Mouse (Mus musculus): ENCODE results near the gene Rnf187.

The Rnf187 gene

DNA sequence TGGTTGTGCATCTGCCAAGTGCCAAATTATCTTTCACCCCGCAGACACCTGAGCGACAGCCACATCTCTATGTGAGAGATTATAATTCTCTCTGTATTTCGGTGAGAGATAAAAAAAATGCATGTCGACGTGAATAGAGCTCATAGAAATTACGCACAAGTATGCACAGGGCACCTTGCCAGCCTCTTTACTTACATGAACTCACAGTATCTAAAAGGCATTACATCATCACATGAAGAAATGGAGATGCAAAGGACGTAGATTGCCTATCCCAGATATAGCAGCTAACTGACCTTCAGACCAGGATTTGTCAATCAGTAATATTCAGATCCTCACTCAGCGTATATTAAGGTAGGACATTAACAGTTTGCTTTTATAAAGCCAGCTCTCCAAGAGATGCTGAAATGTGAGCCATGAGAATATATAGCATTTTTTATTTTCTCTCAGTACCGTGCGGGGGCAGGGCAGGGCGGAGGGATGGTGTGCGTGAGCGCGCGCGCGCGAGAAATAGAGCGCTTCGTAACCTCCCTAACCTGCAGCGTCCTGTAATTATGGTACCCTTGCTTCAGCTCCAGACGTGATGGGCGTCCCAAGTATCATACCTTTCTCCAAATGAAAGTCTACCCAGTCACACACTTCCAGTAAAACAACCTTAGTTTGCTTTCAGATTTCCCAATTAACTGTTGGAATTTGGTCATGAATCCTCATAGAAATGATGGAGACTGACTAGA, 9.2 kb upstream of the Rnf187 start:
- peak; percentile 65 to 75 for DNase-seq (ENCODE audit: low spot score in 2 of 2)

DNA sequence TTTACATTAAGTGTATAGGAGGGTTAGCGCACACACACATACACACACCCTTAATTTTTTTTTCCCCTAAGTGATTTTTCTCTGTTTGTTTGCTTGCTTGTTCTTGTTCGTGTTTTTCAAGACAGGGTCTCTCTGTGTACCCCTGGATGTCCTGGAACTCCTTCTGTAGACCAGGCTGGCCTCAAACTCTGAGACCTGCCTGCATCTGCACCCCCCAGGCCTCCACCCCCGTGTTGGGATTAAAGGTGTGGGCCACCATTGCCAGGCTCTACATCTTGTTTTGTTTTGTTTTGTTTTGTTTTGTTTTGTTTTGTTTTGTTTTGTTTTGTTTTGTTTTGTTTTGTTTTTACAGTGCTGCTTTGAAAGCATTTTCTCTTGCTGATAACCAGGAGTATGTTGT, 8.6 kb upstream of the Rnf187 start:
- no peak for DNase-seq (ENCODE audit: low spot score in 2 of 2)

DNA sequence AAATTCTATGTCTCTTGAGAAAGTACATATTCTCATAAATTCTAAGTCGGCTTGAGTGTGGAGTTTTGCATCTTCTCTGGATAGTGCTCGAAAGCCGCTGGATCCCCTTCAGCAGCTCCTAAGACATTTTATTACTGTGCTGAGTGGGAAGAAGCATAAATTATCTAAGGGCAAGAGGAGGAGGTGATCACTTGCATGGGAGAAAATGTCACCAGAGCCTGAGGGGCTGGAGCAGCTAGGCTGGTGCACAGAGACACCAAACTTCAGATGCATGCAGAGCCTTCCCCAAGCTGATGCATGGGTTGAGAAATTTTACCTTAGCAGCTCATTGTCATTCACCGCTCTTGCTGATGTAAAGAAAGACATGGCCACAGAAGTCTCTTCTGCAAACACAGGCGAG, 5.4 kb upstream of the Rnf187 start:
- DNase-seq (ENCODE audit: low spot score in 2 of 2): no peak

DNA sequence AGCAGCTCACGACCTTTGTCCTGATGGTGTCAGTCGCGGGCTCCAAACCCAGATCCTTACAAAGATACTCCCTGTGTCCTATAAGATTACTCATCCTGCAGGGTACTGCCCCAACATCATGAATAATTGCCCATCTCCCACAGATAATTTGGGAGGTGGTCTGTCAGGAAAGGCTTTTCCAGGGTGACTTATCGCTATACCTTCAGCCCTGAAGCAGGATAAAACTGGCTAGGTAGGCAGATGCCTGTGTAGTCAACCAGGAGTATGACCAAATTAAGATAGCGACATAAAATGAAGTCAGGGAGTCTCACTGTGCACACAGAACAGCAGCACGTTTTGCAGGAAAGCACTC, 348 bp upstream of the Rnf187 start:
- no peak for DNase-seq (ENCODE audit: low spot score in 2 of 2)

DNA sequence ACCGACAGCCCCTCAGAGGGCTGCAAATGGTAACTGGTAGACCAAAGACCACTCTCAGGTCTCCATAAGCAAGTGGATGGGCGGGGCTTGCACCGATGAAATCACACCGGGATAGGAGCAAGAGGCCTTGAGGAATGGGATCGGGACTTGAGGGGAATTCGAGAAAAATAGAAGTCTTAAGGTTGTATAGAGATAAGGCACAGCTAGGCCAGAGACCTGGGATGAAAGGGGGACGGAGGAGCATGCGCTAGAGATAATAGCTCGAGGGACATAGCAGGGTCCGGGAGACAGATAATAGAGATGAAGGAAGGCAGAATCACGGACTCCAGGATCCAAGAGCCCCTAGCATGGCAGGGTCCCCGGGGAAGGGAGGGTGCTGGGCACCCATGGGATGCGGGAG, 807 bp downstream of the Rnf187 start:
- DNase-seq (ENCODE audit: low spot score in 2 of 2): no peak

DNA sequence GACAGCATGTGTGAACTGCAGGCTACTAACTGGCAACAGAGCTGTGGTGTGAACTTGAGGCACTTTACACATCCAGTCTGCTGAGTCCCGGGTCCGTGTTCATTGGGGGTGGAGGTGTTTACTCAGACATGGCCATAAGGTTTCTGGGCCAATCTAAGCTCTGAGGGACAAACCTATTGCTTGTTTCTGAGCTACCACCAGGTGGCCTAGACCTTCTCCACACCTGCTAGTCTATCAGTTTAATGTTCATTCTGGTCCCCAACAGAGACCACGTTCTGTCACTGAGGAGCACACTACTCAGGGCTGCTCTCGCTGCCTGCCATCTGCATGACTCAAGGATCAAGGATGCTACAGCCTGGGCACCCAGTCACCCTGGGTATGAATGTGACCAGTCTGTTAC, 7.1 kb downstream of the Rnf187 start:
- DNase-seq (ENCODE audit: low spot score in 2 of 2): no peak

DNA sequence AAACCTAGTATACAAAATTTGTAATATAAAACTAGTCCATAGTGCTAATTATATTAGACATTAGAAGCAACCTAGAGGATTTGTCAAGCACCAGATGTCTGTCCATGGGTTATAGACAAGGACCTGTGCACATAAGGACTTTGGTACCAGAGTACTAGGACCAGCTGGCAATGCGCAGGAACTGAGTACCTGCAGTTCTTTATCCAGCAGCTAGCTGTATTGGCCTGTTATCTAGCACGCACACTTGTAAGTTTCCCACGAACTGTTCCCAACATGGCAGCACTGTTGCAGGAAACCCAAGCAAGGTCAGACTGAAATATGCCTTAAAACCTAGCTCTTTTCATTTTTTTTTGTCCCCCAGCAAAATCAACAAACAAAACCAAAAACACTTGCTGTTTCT, 8.5 kb downstream of the Rnf187 start:
- DNase-seq (ENCODE audit: low spot score in 2 of 2): no peak

DNA sequence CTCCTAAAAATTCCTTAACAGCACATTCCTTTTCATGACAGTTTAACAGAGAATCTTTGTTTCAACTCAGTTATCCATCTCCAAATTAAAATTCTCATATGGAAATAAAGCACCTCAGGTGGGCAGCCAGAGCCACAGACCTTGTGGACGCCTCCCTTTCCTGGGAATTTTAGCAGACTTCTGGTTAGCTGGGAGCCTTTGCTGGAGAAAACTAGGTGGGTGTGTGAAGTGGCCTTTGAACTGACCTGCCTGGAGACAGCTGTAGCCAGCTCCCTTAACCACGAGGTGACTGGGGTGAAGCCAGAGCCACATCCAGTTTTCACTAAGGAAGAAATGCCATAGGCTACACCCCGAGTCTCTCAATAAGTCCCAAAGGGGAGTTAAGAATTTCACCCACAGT, 9.1 kb downstream of the Rnf187 start:
- DNase-seq (ENCODE audit: low spot score in 2 of 2): no peak

DNA sequence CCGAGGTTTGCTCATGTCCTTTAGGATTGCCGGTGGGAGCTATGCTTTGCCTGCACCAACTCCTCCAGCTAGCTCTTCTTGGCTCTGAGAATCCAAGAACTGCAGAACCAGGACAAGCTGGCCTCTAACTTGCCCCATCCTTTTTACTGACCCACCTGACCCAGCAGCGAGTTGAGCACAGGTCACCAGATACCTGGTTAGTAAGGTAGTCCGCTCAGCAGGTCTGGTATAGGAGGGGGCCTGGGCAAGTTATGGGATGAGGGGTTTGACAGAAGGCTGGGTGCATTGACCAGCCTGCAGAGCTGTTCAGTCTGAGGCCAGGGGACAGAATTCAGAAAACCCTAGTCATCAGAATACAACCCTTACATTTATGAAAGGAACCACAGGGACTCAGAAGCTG, 9.7 kb downstream of the Rnf187 start:
- no peak for DNase-seq (ENCODE audit: low spot score in 2 of 2)

DNA sequence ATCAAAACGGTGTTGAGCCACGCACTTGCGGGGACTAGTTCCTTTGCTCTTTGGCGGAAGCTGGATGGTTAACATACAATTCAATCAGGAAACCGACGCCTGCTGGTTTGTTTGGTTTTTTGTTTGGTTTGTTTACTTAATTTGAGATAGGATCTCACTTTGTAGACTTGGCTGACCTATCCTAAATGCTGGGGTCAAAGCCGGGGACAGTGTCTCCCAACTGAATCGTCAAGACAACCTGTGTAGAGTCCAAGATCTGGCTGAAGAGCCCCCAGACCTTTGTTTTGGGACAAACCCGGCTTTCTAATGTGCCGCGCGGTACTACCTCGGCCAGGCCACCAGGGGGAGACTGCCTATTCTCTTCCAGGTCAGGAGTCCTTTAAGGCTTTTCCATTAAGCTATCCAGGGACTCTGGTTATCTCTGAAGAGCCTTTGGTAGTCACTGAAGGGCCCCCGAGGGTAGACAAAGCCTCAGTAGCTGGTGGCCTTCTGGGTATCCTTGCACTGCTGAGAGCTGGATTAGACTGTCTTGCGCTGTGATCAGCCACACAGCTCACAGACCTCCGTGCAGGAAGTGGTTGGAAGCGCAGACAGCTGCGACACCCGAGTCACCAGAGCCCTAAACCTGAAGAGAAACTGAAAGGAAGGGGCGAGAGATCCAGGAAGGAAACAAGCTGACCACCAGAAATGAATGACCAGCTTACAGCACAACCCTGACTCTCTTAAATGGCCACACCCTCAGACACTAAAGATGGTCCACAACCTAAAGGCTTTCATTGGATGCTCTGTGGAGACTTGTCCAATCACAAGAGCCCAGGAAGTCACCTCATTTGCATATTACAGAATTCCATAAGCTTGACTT, 10.7 kb downstream of the Rnf187 start:
- no peak for DNase-seq (ENCODE audit: low spot score in 2 of 2)

DNA sequence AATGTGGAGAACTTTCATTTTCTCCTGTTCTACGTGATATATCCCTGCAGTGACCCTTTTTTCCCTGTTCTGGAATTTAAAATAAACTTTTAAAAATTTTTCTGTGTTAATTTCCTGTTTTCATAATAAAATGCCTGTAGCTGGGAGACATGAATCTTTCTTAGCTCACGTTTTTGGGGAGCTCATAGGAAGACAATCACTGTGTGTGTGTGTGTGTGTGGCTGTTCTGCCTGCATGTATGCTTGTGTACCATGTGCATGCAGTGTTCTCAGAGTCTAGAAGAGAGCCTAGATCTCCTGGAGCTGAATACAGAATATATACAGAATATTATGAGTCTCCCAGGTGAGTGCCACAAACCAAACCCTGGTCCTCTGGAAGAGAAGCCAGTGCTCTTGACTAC, 11.7 kb downstream of the Rnf187 start:
- DNase-seq (ENCODE audit: low spot score in 2 of 2): no peak

DNA sequence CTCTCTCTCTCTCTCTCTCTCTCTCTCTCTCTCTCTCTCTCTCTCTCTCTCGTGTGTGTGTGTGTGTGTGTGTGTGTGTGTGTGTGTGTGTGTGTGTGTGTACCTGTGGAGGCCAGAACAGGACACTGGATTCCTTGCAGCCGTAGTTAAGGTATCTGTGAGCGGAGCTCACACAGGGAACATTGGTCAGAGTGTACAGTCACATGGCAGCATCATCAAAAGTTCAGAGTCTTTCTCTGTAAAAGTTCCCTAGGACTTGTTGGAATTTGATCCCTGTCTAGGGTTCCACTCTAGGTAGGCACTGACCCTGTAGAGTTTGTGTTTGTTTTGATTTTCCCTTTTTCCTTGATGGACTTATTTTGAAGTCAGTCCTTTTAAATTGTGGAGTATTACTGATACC, 12.1 kb downstream of the Rnf187 start:
- DNase-seq (ENCODE audit: low spot score in 2 of 2): no peak

DNA sequence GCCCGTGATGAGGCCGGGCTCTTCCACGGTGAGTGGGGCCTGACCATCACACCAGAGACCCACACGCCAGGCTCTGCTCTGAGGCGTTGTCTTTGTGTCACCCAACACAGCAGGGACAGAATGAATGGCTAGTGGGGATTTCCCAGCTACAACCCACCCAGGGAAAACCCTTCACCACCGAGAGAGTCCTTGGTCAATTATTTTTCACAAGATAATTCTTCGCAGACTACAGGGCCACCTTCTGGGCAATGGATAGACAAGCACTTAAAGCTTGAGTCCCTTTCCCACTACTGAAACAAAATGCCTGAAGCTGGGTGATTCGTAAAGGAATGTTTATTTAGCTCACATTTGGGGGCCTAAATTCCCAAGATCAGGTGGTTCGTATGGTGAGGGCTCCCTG, 16.3 kb downstream of the Rnf187 start:
- no peak for DNase-seq (ENCODE audit: low spot score in 2 of 2)

DNA sequence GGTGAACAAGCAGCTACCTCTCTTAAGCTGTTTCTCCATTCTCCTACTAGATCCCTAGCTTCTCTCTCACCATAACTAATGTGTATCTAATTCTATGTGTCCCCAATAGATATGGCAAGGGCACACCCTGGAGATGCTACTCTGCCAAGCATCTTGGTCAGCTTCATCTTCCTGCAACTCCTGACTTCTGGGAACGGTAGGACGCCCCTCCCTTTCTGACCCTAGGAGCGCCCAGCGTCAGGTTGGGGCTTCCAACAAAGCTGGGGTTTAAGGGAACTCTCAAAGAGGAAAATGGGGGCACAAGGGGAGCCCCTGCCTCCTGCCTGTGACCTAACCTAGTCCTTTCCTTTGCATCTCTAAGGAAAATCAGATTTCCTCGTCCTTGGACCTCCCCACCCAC, 20.0 kb downstream of the Rnf187 start:
- no peak for DNase-seq (ENCODE audit: low spot score in 2 of 2)

DNA sequence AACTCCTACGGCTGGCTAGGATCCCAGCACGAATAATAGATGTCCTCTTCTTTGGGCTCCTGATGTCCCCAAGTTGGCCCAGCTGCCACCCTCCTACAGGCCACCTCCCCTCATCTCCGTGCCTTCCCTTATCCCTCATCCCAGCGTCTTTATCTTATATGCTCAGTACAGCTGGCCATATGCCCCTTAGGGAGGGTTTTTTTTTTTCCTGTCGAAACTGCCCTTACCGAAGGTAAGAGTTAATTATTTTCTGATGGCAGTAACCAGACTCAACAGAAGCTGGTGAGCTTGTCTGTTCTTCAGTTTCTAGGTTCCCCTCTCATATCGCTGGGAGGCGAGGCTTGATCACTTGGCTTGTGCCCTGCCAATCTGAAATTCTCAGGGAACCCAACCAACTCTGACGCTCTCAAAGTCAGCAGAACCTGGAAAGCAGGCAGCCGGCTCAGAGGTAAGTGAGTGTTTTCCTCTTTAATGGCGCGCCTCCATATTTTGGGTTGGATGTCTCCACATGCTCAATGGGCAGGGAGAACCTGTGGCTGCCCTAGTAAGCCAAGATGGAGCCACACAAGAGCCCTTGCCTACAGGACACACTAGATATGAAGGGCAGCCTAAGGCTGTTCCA, 20.9 kb downstream of the Rnf187 start, which contains the start of gene Btnl10:
Gene Btnl10 (plus strand): TSS at position 164 of the 622 bp plus-strand sequence.
- no peak for DNase-seq (ENCODE audit: low spot score in 2 of 2)

DNA sequence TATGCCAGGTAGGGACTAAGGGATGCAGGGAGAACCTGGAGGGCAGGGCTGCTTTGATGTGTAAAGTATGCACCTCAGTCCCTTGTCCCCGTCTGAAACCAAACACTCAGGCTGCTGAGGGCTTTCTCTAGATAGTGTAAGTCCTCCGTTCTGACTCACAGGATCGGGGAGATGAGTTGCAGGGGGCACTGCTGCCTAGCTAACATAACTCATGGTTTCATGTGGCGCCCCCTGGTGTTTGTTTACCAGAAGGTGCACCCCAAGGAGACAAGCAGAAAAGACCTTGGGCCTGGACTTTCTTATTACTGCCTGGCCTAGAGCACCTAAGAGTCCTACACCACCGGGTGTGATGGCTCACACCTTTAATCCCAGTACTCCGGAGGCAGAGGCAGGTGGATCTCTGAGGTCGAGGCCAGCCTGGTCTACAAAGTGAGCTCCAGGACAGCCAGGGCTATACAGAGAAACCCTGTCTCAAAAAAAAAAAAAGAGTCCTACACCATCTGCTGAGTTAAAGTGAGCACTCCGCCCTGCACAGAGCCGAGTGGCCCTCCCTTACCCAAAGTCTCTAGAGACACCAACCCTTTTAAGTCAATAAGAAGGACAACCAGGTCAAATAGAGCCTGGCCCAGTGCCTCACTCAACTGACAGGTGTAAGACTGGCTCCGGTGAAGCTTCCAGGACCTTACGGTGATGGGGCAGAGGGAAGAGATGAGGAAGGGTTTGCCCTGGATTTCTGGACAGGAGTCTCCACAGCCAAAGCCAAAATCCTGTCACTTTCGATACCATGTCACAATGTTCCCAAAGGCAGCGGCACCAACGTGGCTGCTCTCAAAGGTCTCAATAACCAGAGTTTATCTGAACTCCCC, 21.6 kb downstream of the Rnf187 start:
- no peak for DNase-seq (ENCODE audit: low spot score in 2 of 2)

DNA sequence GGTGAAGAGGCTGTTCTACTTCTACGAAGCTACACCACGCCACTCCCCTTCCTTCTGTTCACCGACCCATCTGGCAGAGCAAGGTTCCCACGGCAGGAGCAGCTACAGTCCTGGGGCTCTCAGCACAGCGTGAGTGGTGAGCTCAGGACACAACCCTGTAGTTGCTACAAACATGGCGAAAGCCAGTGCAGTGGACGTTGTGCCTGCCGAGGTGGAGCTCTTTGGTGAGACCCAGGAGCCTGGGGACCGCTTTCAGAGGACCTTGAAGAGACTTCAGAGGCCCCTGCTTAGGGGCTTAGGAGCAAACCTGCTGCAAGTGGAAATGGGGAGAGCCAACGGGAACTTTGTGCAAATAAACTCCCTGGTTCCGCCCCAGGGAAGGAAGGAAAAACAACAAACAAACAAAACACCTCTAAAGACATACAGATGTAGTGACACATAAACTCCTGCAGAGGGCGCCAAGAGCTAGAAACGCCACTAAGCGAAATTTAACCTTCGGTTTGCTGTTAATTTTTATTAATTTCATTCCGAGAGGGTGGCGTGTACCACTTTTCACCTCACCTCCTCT, 24.2 kb downstream of the Rnf187 start:
- no peak for DNase-seq (ENCODE audit: low spot score in 2 of 2)

DNA sequence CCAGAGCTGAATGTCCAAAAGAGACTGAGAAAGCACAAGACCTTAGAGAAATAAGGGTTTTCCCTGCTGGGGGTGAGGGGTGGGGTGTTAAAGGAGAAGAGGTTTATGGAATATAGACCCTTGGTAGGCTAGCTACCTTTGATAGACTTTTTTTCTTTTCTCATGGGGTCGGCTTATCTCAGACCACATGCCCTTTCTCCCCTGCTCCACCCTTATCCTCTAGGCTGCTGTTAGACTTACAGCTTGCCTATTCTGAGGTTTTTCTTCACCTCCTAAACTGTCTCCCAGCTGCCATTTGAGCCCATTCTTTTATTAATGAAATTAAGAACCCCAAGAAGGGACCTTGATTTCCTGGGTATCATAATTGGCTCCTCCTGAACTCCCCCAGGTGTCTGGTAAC, 24.9 kb downstream of the Rnf187 start:
- no peak for DNase-seq (ENCODE audit: low spot score in 2 of 2)

DNA sequence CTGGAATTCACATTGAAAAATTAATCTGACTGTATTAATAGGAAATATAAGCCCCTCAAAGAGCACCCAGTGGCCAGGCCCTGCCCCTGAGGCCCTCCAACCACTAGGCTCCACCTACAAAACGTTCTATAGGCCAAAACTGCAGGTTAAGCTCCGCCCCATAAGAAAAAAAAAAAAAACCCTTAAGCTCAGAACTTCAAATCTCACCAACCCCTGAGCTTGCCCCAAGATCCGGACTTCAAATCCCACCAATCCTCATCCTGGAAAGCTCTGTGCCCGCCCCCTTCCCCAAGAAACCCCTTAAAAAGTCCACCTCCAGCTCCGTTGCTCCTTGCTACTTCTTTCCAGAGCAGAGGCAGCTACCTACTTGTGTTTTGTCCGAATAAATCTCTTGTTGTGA, 33.9 kb downstream of the Rnf187 start:
- no peak for DNase-seq (ENCODE audit: low spot score in 2 of 2)

DNA sequence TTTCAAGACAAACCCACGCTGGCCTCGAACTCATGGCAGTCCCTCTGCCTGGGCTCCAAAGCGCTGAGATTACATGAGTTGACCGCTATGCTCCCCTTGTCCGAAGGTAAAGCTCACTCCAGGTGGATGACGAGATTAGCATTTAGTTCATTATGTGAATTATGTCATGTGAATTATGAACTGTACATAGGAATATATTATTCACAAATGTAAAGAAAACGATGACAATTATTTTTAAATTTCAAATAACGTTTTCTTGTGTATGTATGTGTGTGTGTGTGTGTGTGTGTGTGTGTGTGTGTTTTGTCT, 34.4 kb downstream of the Rnf187 start:
- no peak for DNase-seq (ENCODE audit: low spot score in 2 of 2)

DNA sequence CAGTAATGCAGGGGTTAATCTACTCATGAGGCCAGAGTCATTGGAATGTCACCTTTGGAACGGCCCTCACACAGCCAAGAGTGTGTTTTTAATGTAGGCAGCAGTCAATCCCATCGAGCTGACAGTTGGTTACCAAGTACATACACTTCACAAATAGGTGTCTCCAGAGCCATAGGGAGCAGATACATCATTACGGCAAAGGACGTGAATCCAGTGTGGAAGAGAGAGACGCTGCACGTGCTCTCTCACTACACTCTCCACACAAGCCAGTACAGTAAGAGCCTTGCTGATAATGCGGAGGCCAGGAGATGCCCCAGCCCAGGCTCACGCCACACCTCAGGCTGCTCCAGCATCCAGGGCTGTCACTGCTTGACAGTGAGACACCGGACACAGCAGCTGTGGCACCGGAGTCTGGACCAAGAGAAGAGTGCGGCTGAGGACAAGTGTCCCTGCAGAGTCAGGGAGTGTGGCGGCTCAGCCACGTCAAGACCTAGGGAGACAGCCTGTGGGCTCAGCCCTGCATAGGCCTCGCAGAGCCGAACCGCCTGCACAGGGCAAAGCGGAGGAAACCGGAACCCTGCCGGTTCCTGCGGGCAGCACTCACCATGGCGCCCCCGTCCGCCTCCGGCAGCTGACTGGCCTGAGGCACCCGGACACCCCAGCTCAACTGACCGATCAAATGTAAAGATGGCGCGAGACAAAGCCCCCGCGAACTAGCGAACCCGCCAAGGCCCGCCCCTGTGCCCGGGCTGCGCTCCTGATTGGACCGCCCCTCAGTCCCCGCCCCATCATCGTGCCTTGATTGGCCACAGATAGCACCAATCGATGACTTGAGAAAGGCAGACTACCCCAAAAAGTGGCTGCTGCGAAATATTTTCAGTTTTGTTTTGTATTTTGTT, 35.0 kb downstream of the Rnf187 start, which contains the start of gene Zfp39:
Gene Zfp39 (minus strand): TSS at position 715 of the 899 bp plus-strand sequence.
- DNase-seq (ENCODE audit: low spot score in 2 of 2): peak; percentile 96 to 97
